Mouse (Mus musculus) midbrain, postnatal 0 days (tissue): ENCODE data around the gene Defb47. TPM values are rescaled to one million over a fixed set of nuclear protein-coding genes. Genes with fewer than 3 reads are reported as not detected.

Experiments used
- ATAC-seq: fragments of 200-750 bp; cut with Nextera tagmentation; 2 replicates; pipeline ENCODE4 v1.8.0; 2017; ENCODE audit warnings: moderate number of reproducible peaks, mild to moderate bottlenecking, moderate TSS enrichment, moderate library complexity; ENCODE audit not compliant: low FRiP score
- DNase-seq: peaks from one replicate; pipeline ENCODE4 v3.0.0-alpha.2; 2015; ENCODE audit warnings: low spot score
- H3K27ac ChIP-seq: fragments of 300-500 bp; sonication (generic); 2 replicates; pipeline ENCODE4 v1.5.1; 2014; ENCODE audit warnings: low read depth, mild to moderate bottlenecking, low read length, mixed read lengths
- H3K27me3 ChIP-seq: fragments of 300-500 bp; sonication (generic); 2 replicates; pipeline ENCODE4 v1.6.1; 2014; ENCODE audit warnings: low read length, control low read depth, mixed read lengths; ENCODE audit not compliant: insufficient read depth
- H3K36me3 ChIP-seq: fragments of 300-500 bp; sonication (generic); 2 replicates; pipeline ENCODE4 v1.6.1; 2014; ENCODE audit warnings: low read length, control low read depth, mixed read lengths; ENCODE audit not compliant: insufficient read depth
- H3K4me1 ChIP-seq: fragments of 300-500 bp; sonication (generic); 2 replicates; pipeline ENCODE4 v1.6.1; 2014; ENCODE audit warnings: mild to moderate bottlenecking, control low read depth, antibody characterized with exemption, low read length, mixed read lengths; ENCODE audit not compliant: insufficient read depth
- H3K4me2 ChIP-seq: fragments of 300-500 bp; sonication (generic); 2 replicates; pipeline ENCODE4 v1.6.1; 2014; ENCODE audit warnings: low read depth, mild to moderate bottlenecking, low read length, mixed read lengths; ENCODE audit not compliant: poor library complexity, severe bottlenecking
- H3K4me3 ChIP-seq: fragments of 300-500 bp; sonication (generic); 2 replicates; pipeline ENCODE4 v1.5.1; 2014; ENCODE audit warnings: low read depth, mild to moderate bottlenecking, low read length, moderate library complexity
- H3K9ac ChIP-seq: fragments of 300-500 bp; sonication (generic); replicated peaks from 2 replicates; pipeline ENCODE4 v1.6.1; 2014; ENCODE audit warnings: mild to moderate bottlenecking, low read length, moderate library complexity, mixed read lengths; ENCODE audit not compliant: poor library complexity, severe bottlenecking
- H3K9me3 ChIP-seq: fragments of 300-500 bp; sonication (generic); 2 replicates; pipeline ENCODE4 v1.6.1; 2016; ENCODE audit warnings: low read length, control low read depth
- CTCF ChIP-seq: IDR thresholded peaks from 2 replicates; pipeline ENCODE4 v1.5.1; 2016; ENCODE audit warnings: antibody characterized with exemption, mild to moderate bottlenecking
- WGBS: fragments of 180-500 bp; shearing (Covaris S2); extraction: QIAGEN DNeasy Blood & Tissue Kit; methylation state at CpG from one replicate; pipeline ENCODE4 v1.1.7; 2014; 5-methylcytosine and 5-hydroxymethylcytosine counted together
- polyA plus RNA-seq: library from polyadenylated mRNA; unstranded; fragments of >200 nt; fragmentation: Nextera tagmentation; extraction: Ambion mirVana; gene quantifications from 2 replicates; pipeline ENCODE4 v1.2.1, GENCODE M21; 2015
- total RNA-seq: library from RNA; depleted of rRNA; stranded (reverse); fragments of >200 nt; gene quantifications from 2 replicates; pipeline ENCODE4 v1.2.3, GENCODE M21; 2014

The Defb47 gene
- total and polyA plus RNA-seq, 2 experiments from 2014 or later: not detected

DNA sequence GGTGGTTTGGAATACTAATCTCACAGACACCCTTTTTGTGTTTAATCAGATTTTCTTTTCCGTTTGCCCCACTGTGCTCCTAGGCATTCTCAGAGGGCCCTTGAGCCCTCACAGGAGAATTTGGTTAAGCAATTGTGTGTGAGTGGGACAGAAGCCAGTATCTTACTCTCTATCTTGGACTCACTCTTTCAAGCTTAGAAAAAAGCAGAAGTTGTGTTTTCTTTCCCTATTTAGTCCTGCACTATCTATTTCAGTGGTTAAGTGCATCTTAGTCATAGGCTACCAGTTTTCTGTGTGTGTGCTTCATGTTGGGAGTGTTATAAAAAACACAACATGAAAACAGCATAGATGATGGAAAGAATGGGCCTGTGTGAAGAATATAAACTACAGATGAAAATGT, 18.1 kb upstream of the Defb47 start:
- DNase-seq: no peak
- Histone ChIP-seq H3K27ac (no peak overlapping the region), H3K27me3 (no peaks in the 10 kb centered on the region), H3K4me2 (no peak overlapping the region), H3K4me3 (no peak overlapping the region), H3K9ac (no peak overlapping the region), H3K4me1 (no peaks in the 10 kb centered on the region), H3K36me3 (no peaks in the 10 kb centered on the region), H3K9me3 (no peaks in the 10 kb centered on the region)
- no peak for TF ChIP-seq CTCF
- ATAC-seq: no peak
- WGBS: 53% methylated on average over 1 of the region's 1 CpGs

DNA sequence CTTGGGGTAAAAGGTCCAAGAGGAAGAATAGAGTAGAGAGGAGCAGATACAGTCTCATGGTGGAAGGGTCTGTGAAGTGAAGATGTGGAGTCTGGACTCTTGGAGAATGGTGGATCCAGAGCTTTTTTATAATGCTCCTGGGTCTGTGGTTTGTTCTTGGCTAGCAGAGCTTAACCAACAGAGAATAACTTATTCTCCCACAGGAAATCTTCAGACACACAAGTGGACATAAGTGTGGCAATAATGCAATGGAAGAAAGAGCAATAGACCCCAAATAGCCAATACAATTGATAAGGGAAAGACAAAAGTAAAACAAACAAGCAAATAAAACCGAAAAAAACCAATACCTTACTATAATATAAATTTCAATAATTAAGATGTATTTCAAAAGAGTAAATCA, 13.5 kb upstream of the Defb47 start, which contains the start of gene Defb48:
Gene Defb48 (minus strand): TSS at position 101 of the 400 bp plus-strand sequence.
- no peak for DNase-seq
- no peak for TF ChIP-seq CTCF
- WGBS: 82% methylated on average over 1 of the region's 1 CpGs
- Histone ChIP-seq H3K4me2 (no peak within 1 kb of the TSS), H3K27me3 (no peaks in the 10 kb centered on the region), H3K27ac (no peak within 1 kb of the TSS), H3K36me3 (no peaks in the 10 kb centered on the region), H3K9me3 (no peaks in the 10 kb centered on the region), H3K4me1 (no peaks in the 10 kb centered on the region), H3K4me3 (no peak within 1 kb of the TSS), H3K9ac (no peak within 1 kb of the TSS)
- no peak for ATAC-seq

DNA sequence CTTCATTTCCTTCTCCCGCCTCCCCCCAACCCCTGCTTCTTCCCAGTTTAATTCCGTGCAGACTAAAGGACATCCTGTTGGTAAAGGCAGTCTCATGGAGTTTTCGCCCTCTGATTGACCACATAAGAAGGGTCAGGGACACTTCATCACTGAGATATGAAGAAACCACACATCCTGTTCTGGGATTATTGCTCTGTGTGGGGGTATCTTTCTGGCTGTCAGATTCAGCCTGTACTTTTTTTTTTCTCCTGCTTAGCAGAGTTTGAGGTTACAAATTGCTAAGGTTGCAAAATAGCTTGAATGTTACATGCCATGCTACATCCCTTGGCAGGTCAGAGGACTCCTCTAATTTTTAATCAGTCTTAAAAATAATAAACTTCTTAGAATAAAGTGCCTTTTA, 6.6 kb upstream of the Defb47 start:
- H3K4me1 ChIP-seq: no peaks in the 10 kb centered on the region
- H3K27ac ChIP-seq: no peak overlapping the region
- ATAC-seq (no peak), DNase-seq (no peak)
- TF ChIP-seq CTCF: no peak
- 80% methylated on average over 3 of the region's 3 CpGs for WGBS
- H3K27me3 ChIP-seq: no peaks in the 10 kb centered on the region
- H3K36me3 ChIP-seq: no peaks in the 10 kb centered on the region
- H3K4me3 ChIP-seq: no peak overlapping the region
- H3K4me2 ChIP-seq: no peak overlapping the region
- H3K9me3 ChIP-seq: no peaks in the 10 kb centered on the region
- no peak overlapping the region for H3K9ac ChIP-seq

DNA sequence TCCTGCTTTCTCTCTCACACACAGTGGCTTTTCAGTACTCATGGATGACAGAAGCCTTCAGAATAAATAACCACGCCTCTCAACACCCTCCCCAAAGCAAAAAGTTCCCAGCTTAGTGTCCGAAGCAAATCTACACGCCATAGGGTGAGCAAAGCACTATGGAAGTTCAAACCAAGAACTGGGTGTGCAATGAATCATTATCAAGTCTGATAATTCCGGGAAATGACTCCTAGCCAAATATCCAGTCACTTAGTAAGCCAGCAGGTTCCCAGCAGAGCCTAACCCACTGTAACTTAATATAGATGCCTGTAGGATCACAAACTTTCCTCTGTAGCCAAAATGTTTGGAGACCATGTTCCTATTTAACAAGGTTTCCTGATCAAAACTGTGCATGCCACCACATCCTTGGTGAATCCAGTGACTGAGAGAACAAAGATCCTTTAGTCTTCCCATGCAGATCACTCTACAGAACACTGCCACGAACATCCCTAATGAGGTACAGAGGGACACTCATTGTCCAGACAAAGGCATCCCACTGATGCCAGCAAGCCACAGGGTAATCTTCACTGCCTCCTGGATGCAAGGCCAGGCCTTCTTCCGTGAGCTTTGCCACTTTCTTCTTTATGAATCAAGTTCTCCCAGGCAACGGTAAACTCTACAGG, 5.9 kb upstream of the Defb47 start:
- Histone ChIP-seq H3K27ac (no peak overlapping the region), H3K4me2 (no peak overlapping the region), H3K36me3 (no peaks in the 10 kb centered on the region), H3K9ac (no peak overlapping the region), H3K9me3 (no peaks in the 10 kb centered on the region), H3K4me1 (no peaks in the 10 kb centered on the region), H3K4me3 (no peak overlapping the region), H3K27me3 (no peaks in the 10 kb centered on the region)
- 50% methylated on average over 7 of the region's 7 CpGs for WGBS
- no peak for ATAC-seq
- no peak for TF ChIP-seq CTCF
- DNase-seq: no peak

DNA sequence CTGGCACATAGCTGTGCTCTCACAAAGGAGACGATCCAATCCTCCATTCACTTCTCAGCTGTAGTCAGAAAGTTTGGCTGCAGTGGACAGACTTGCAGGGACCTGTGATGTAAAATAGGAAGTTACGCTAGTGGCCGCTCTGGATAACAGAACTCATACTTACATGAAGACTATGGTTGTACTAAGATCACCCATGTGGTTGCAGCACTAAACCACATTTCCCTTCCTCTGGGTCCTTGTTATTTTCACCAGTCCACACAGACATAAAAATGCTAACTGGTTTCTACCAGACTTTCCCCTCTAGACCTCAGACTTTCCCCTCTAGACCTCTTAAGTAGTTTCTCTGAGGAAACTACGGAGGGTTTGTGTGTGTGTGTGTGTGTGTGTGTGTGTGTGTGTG, 1.1 kb downstream of the Defb47 start:
- H3K36me3 ChIP-seq: no peaks in the 10 kb centered on the region
- TF ChIP-seq CTCF: no peak
- H3K4me1 ChIP-seq: no peaks in the 10 kb centered on the region
- H3K4me3 ChIP-seq: no peak overlapping the region
- H3K27me3 ChIP-seq: no peaks in the 10 kb centered on the region
- no peak overlapping the region for H3K9ac ChIP-seq
- no peaks in the 10 kb centered on the region for H3K9me3 ChIP-seq
- H3K27ac ChIP-seq: no peak overlapping the region
- ATAC-seq: no peak
- WGBS: 91% methylated on average over 4 of the region's 4 CpGs
- H3K4me2 ChIP-seq: no peak overlapping the region
- DNase-seq: no peak

GRCm38 (mm10) chr14:63002588-63002987, 4.7 kb downstream of the Defb47 start:
- Histone ChIP-seq H3K9me3 (no peaks in the 10 kb centered on the region), H3K9ac (no peak overlapping the region), H3K27me3 (no peaks in the 10 kb centered on the region), H3K4me3 (no peak overlapping the region), H3K4me2 (no peak overlapping the region), H3K27ac (no peak overlapping the region), H3K4me1 (no peaks in the 10 kb centered on the region), H3K36me3 (no peaks in the 10 kb centered on the region)
- no peak for TF ChIP-seq CTCF
- 66% methylated on average over 2 of the region's 2 CpGs for WGBS
- ATAC-seq (no peak), DNase-seq (no peak)
